Mouse (Mus musculus): Measurements from ENCODE around the gene Hpgds. TPM values are rescaled to one million over a fixed set of nuclear protein-coding genes. Genes with fewer than 3 reads are reported as not detected.

Hpgds gene
- total RNA-seq (2023) = 7.5 and 11.6 TPM in 2 replicates

DNA sequence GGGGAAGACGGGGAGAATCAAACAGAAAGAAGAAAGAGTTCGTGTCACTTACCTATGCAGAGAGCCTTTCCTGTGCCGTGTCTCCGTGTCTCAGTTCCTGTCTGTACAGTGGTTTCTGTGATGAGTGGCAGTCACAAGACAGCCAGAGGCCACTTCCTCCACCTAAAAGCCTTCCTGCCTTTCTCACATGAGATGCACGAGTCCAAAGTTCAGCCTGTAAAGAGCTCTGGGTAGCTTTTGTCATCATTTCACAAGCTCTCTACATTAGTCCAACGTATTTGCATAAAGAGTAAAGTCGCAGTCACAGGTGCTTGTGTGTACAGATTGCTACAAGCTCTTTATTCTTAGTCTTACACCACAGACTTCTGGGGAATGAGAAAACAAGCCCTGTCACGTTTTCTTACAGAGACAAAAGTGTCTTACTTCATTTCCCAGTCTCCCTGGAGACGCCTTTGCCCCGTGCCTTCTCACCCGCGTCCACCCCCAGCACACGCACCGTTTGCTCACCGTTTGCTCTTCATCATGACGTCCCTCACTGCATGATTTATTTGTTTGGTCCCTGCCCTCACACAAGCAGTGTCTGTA, at the start of gene Hpgds:
Gene Hpgds, minus strand, starts transcription at position 288 of the 585 bp plus-strand sequence.

Other genes starting within 250 kb of the Hpgds start
- gene Smarcad1, start 102.3 kb downstream of the Hpgds start, total RNA-seq (2023) = 19.9 and 25.8 TPM in 2 replicates
- not detected in 2 replicates for gene C130060K24Rik, start 236.2 kb upstream of the Hpgds start, total RNA-seq (2023)

Measured in neutrophil, adult 65 days (primary cell).